Mouse (Mus musculus) brain, embryonic 18.5 days (tissue): ENCODE measurements around the gene Stab1.

Source experiments
- DNase-seq: peaks from one replicate; pipeline ENCODE4 v3.0.0-alpha.2; 2012; ENCODE audit warnings: low read depth, low spot score

The Stab1 gene

GRCm38 (mm10) chr14:31132031-31132430 is 36.4 kb downstream of the Stab1 start:
- no peak for DNase-seq

GRCm38 (mm10) chr14:31131272-31131821 is 37.1 kb downstream of the Stab1 start:
- DNase-seq = no peak

DNA sequence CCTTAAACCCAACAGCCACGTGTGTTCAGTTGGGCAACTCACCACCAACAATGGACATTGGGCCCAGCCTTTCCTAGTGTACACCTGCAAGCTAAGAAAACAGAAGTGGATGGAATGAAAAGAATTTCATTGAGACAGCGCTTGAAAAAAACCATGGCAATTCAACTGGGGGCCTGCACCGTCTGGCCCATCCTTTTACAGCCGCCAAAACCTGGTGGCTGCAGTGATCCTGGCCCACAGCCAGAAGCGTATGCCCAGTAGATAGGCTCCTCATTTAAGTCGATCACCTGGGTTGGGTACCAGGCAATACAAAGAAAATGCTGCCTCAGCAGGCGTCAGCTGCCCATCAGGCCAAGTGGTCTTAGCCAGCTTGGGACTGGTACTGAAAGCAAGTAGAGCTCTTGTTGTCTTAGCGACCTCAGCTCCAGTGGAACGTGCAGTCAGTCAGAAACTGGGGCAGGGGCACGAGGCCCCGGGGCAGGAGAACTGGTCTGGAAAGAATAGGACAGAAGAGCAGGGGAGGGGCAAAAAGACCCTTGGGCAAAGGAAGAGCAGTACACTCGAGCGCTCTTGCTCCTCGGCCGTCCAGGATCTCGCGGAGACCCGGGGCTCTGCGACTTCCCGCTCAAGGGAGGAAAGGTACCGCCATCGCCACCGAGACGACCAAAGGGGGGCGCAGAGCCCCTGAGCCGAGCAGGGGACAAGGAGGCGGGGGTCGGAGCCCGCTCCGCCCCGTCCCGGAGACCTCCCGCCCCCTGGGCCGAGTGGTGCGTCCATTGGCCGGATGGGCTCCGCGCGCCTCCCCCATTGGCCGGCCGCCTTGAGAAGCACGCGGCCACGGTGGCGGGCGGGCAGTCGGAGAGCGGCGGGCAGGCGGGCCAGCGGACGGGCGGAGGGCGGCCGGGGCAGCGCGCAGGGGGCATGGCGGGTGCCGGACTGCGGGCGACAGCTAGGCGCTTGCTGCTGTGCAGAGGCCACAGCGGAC is 37.9 kb downstream of the Stab1 start, which contains the start of gene Nt5dc2:
TSS of gene Nt5dc2 (plus strand) at position 818 of the 985 bp plus-strand sequence.
- DNase-seq = peak; percentile 72

- DNase-seq = no peak
Measured at GRCm38 (mm10) chr14:31129326-31130235, 38.9 kb downstream of the Stab1 start.

GRCm38 (mm10) chr14:31128826-31129219 is 39.6 kb downstream of the Stab1 start, which contains the start of gene Smim4:
Smim4 (minus strand) TSS chr14:31128956.
- DNase-seq = peak; percentile 98

- no peak for DNase-seq
Measured at GRCm38 (mm10) chr14:31128101-31128825, 40.2 kb downstream of the Stab1 start.

- no peak for DNase-seq
Measured at GRCm38 (mm10) chr14:31126826-31127225, 41.6 kb downstream of the Stab1 start.

DNA sequence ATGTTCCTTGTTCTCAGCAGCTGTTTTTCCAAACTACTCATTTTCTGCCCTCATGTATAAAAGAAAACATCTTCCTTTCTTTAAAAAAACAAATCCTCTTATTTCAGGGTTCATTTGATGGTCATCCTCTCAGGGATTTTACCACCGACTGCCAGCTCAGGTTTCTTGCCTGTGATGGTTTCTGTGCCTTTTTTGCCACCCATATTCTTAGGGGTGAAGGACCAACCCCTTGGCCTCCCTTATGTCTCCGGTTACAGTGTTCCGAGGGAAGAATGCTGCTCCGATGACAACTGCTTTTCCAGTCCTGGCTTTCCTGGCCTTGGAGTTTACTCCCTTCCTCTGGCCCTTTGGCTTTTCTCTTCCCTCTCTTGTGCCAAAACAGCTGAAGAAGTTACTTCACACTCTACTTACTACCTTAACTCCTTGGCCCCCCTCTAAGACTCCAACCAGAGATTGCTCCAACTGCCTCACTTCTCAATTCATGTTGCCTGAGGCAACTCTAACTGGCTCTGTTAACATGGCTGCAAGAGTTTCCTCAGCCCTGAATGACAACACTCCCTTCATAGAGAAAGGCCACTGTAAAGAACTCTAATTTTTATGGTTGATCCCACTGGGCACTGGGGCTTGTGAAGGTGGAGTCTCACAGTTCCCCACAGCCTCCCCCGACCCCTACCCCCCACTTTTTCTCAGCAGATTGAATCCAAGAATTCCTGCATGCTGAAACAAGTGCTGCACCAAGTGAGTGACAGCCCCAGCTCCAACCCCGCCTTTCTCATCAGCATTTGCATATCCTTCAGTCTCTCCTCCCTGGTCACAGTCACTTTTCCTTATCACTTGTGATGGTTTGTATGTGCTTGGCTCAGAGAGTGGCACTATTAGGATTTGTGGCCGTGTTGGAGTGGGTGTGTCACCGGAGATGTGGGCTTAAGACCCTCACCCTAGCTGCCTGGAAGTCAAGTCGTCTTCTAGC is 43.0 kb downstream of the Stab1 start:
- DNase-seq = no peak

- DNase-seq = no peak
Measured at GRCm38 (mm10) chr14:31115522-31115921, 52.9 kb downstream of the Stab1 start.

- no peak for DNase-seq
Measured at GRCm38 (mm10) chr14:31114011-31114410, 54.4 kb downstream of the Stab1 start.

- DNase-seq = no peak
Measured at GRCm38 (mm10) chr14:31112187-31112586, 56.3 kb downstream of the Stab1 start.

GRCm38 (mm10) chr14:31110613-31111012 is 57.8 kb downstream of the Stab1 start:
- no peak for DNase-seq

- no peak for DNase-seq
Measured at GRCm38 (mm10) chr14:31105156-31105555, 63.3 kb downstream of the Stab1 start.

DNA sequence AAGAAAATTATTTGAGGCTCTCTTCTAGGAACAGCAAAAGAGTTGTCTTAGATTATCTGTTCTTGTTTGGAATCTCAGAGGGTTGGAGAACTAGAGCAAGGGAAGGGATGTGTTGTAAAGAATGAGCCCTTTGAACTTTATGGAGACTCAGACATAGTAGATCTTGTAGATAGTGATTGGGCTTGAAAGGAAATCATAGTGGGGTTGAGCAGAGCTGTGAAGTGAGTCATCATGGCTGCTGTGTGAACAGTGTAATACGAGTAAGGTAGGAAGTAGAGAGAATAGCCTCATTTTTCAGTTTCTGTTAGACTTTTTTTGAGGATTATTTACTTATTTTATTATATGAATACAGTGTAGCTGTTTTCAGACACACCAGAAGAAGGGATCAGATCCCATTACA is 78.5 kb downstream of the Stab1 start:
- no peak for DNase-seq
